In genomic region chr3:122618402-122618801, GRCm38 (mm10) we compare ENCODE assay signal across 8 mouse cellular contexts. TPM values are rescaled to one million over a fixed set of nuclear protein-coding genes. Genes with fewer than 3 reads are reported as not detected.
A peak's percentile ranks its signal among the peaks of the same experiment; 100 is the strongest.
DNase-seq lines count a peak whose midpoint lies in the region; ATAC-seq and TF ChIP-seq lines count a peak whose summit lies in the region.

No protein-coding gene starts in this region.

- no peak for TF ChIP-seq EP300 in liver, embryonic 14.5 days (IDR thresholded peaks at IDR 0.05; ENCODE audit: low read depth)

- peak overlapping the region; percentile 99 for H3K9ac ChIP-seq in forebrain, embryonic 11.5 days (ENCODE audit: low read length)
- H3K9ac ChIP-seq in intestine, embryonic 16.5 days (ENCODE audit: low read depth, low read length), result peak overlapping the region; percentile 97
- H3K9ac ChIP-seq in liver, embryonic 14.5 days (replicated peaks), result no peak overlapping the region
- H3K9ac ChIP-seq in neural tube, embryonic 11.5 days (ENCODE audit: low read length), result peak overlapping the region; percentile 98

- peak; percentile 79 for DNase-seq in R1 (ENCODE audit: low read depth, low spot score)
- DNase-seq in forebrain, embryonic 11.5 days (ENCODE audit: low spot score), result peak; percentile 72
- DNase-seq in liver, embryonic 14.5 days (ENCODE audit: low read depth in 3 of 3, low spot score in 3 of 3), result no peak
- DNase-seq in neural tube, embryonic 11.5 days (ENCODE audit: low spot score), result peak; percentile 59
- DNase-seq in layer of hippocampus, postnatal 36 days, result no peak

- no peaks in the 10 kb centered on the region for H3K36me3 ChIP-seq in erythroblast, embryonic 14.5 days (ENCODE audit: control insufficient read depth)
- H3K36me3 ChIP-seq in forebrain, embryonic 11.5 days (ENCODE audit: control insufficient read depth, insufficient read depth, low read length), result no peaks in the 10 kb centered on the region
- no peaks in the 10 kb centered on the region for H3K36me3 ChIP-seq in intestine, embryonic 16.5 days (ENCODE audit: control insufficient read depth, insufficient read depth, low read length)
- H3K36me3 ChIP-seq in liver, embryonic 14.5 days (replicated peaks; ENCODE audit: control insufficient read depth, insufficient read depth, low read depth), result no peaks in the 10 kb centered on the region
- H3K36me3 ChIP-seq in neural tube, embryonic 11.5 days (ENCODE audit: control insufficient read depth, insufficient read depth, low read length), result no peaks in the 10 kb centered on the region

- peak; percentile 24; the same call in 1 of the 2 replicates for TF ChIP-seq CTCF in liver, embryonic 14.5 days (IDR thresholded peaks at IDR 0.05; ENCODE audit: low read depth)

- ATAC-seq in erythroblast, adult 5-6 weeks (replicated peaks; ENCODE audit: low FRiP score, poor library complexity, severe bottlenecking), result no peak
- no peak for ATAC-seq in forebrain, embryonic 11.5 days (replicated peaks; ENCODE audit: low FRiP score)
- ATAC-seq in intestine, embryonic 16.5 days, result peak; percentile 21; the same call in 1 of the 2 replicates
- ATAC-seq in liver, embryonic 14.5 days (ENCODE audit: insufficient read depth), result no peak
- ATAC-seq in neural tube, embryonic 11.5 days (ENCODE audit: insufficient read depth, low FRiP score, low TSS enrichment), result no peak

- H3K4me1 ChIP-seq in erythroblast, embryonic 14.5 days (ENCODE audit: control insufficient read depth), result peaks cover 7% of the 10 kb centered on the region
- H3K4me1 ChIP-seq in forebrain, embryonic 11.5 days (replicated peaks; ENCODE audit: control insufficient read depth, insufficient read depth, low read length), result peaks cover 7% of the 10 kb centered on the region; the same call in 1 of the 2 replicates
- H3K4me1 ChIP-seq in intestine, embryonic 16.5 days (ENCODE audit: control insufficient read depth, insufficient read depth, low read length), result peaks cover 14% of the 10 kb centered on the region
- peaks cover 0 to 8% of the 10 kb centered on the region in 2 experiments; a peak in 2 of 4 replicates for H3K4me1 ChIP-seq in liver, embryonic 14.5 days (replicated peaks; ENCODE audit: control insufficient read depth in 2 of 2, insufficient read depth in 2 of 2, low read length in 1 of 2)
- H3K4me1 ChIP-seq in neural tube, embryonic 11.5 days (ENCODE audit: control insufficient read depth, insufficient read depth, low read length), result peaks cover 14% of the 10 kb centered on the region

- peaks cover 46% of the 10 kb centered on the region for H3K27me3 ChIP-seq in erythroblast, embryonic 14.5 days (ENCODE audit: control insufficient read depth)
- H3K27me3 ChIP-seq in forebrain, embryonic 11.5 days (ENCODE audit: control insufficient read depth, insufficient read depth, low read length), result no peaks in the 10 kb centered on the region
- H3K27me3 ChIP-seq in intestine, embryonic 16.5 days (replicated peaks; ENCODE audit: control insufficient read depth, insufficient read depth, low read length), result no peaks in the 10 kb centered on the region
- peaks cover 35% of the 10 kb centered on the region for H3K27me3 ChIP-seq in liver, embryonic 14.5 days (ENCODE audit: control insufficient read depth, insufficient read depth, low read length)
- no peaks in the 10 kb centered on the region for H3K27me3 ChIP-seq in neural tube, embryonic 11.5 days (ENCODE audit: control insufficient read depth, insufficient read depth, low read length)

- no peaks in the 10 kb centered on the region for H3K9me3 ChIP-seq in erythroblast, embryonic 14.5 days (ENCODE audit: control insufficient read depth, low read length)
- no peaks in the 10 kb centered on the region for H3K9me3 ChIP-seq in forebrain, embryonic 11.5 days (ENCODE audit: control insufficient read depth, low read length)
- no peaks in the 10 kb centered on the region for H3K9me3 ChIP-seq in intestine, embryonic 16.5 days (ENCODE audit: control insufficient read depth, low read length)
- no peaks in the 10 kb centered on the region for H3K9me3 ChIP-seq in liver, embryonic 14.5 days (ENCODE audit: control insufficient read depth, low read length)
- H3K9me3 ChIP-seq in neural tube, embryonic 11.5 days (ENCODE audit: control insufficient read depth, low read length), result no peaks in the 10 kb centered on the region

- peak overlapping the region; percentile 59 for H3K4me3 ChIP-seq in erythroblast, embryonic 14.5 days (replicated peaks)
- peak overlapping the region; percentile 97 for H3K4me3 ChIP-seq in forebrain, embryonic 11.5 days (ENCODE audit: low read depth, low read length)
- H3K4me3 ChIP-seq in intestine, embryonic 16.5 days (ENCODE audit: low read length), result peak overlapping the region; percentile 85
- peak overlapping the region; percentile 58 to 65 for H3K4me3 ChIP-seq in liver, embryonic 14.5 days (ENCODE audit: insufficient read depth in 1 of 2, low read depth in 2 of 2, low read length in 2 of 2)
- peak overlapping the region; percentile 78 for H3K4me3 ChIP-seq in neural tube, embryonic 11.5 days (ENCODE audit: low read depth, low read length)

- under 1% methylated on average over 30 of the region's 30 CpGs for WGBS in forebrain, embryonic 11.5 days
- under 1% methylated on average over 30 of the region's 30 CpGs for WGBS in intestine, embryonic 16.5 days
- 1% methylated on average over 30 of the region's 30 CpGs for WGBS in liver, embryonic 14.5 days (ENCODE audit: insufficient replicate concordance)
- WGBS in neural tube, embryonic 11.5 days, result under 1% methylated on average over 30 of the region's 30 CpGs

- peak overlapping the region; percentile 96; the same call in 1 of the 2 replicates for H3K27ac ChIP-seq in forebrain, embryonic 11.5 days (ENCODE audit: low read depth, low read length)
- H3K27ac ChIP-seq in intestine, embryonic 16.5 days (ENCODE audit: low read length), result peak overlapping the region; percentile 98
- no peak overlapping the region for H3K27ac ChIP-seq in liver, embryonic 14.5 days
- H3K27ac ChIP-seq in neural tube, embryonic 11.5 days (ENCODE audit: low read depth, low read length), result peak overlapping the region; percentile 97; the same call in 1 of the 2 replicates

- peak overlapping the region; percentile 82 for H3K4me2 ChIP-seq in forebrain, embryonic 11.5 days (ENCODE audit: low read depth, low read length, severe bottlenecking)
- H3K4me2 ChIP-seq in intestine, embryonic 16.5 days (ENCODE audit: low read depth, low read length), result peak overlapping the region; percentile 72
- H3K4me2 ChIP-seq in liver, embryonic 14.5 days (ENCODE audit: low read depth), result peak overlapping the region; percentile 61
- peak overlapping the region; percentile 70 for H3K4me2 ChIP-seq in neural tube, embryonic 11.5 days (ENCODE audit: low read depth)

RNA-seq across cellular contexts. Expression of gene Fnbp1l, which starts 1.1 kb away (rescaled TPM):
- not detected in 2 replicates for polyA plus RNA-seq in erythroblast, embryonic 14.5 days (2012)
- total RNA-seq in erythroblast, adult 5-6 weeks (2015; ENCODE audit: low replicate concordance), result 2.5 and 25.7 TPM in 2 replicates
- 3.2 and 8.0 TPM in 2 replicates for total RNA-seq in erythroblast, adult 5-6 weeks (2017; ENCODE audit: low replicate concordance)
- 79.5 and 88.2 TPM in 2 replicates for polyA plus RNA-seq in forebrain, embryonic 11.5 days (2014; fragmentation: Nextera tagmentation; extraction: Ambion mirVana)
- polyA plus RNA-seq in intestine, embryonic 16.5 days (2015; fragmentation: Nextera tagmentation; extraction: Ambion mirVana), result 26.3 and 29.6 TPM in 2 replicates
- polyA plus RNA-seq in liver, embryonic 14.5 days (2012; rRNA removed), result 3.5 and 4.8 TPM in 2 replicates
- 2.4 and 3.2 TPM in 2 replicates for polyA plus RNA-seq in liver, embryonic 14.5 days (2014; fragmentation: Nextera tagmentation; extraction: Ambion mirVana)
- polyA plus RNA-seq in neural tube, embryonic 11.5 days (2014; fragmentation: Nextera tagmentation; extraction: Ambion mirVana), result 85.2 and 87.3 TPM in 2 replicates
- total RNA-seq in layer of hippocampus, postnatal 36 days (2021), result 10 to 100 TPM; 30.4 to 35.0 TPM

Comparison
In these comparisons a context has a peak if more than half of its experiments do, and no peak if none do; other contexts are left out.
1. DNase-seq: peak in R1 (single experiment), forebrain, embryonic 11.5 days (single experiment) and neural tube, embryonic 11.5 days (single experiment); none in liver, embryonic 14.5 days (0 of 3) and layer of hippocampus, postnatal 36 days (0 of 2).
2. Peak in every context shown above with its lines, with median percentiles within 50 percentile points of each other: H3K4me3 ChIP-seq and H3K4me2 ChIP-seq.